Mouse (Mus musculus): ENCODE measurements around the gene Olfr16.

The Olfr16 gene

DNA sequence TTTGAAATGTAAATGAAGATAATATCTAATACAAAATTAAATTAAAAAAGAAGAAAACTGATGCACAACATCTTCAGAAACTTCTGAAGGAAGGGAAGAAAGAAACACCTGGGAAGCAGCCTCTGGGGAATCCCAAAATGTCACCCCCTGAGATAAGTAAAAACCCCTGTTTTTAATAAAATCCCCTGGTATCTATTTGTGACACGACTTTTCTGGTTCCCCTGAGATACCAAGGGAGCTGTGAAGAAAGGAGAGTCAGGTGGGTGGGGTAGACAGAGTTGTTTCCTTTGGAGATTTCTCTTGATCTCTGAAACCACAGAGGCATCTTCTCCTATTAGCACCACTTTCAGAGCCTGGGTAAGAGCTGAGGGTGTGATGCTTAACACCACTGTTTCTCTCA lies at the start of gene Olfr16:
TSS of gene Olfr16 (plus strand) at position 250 of the 400 bp plus-strand sequence.
- DNase-seq (ENCODE audit: low spot score) = no peak

DNA sequence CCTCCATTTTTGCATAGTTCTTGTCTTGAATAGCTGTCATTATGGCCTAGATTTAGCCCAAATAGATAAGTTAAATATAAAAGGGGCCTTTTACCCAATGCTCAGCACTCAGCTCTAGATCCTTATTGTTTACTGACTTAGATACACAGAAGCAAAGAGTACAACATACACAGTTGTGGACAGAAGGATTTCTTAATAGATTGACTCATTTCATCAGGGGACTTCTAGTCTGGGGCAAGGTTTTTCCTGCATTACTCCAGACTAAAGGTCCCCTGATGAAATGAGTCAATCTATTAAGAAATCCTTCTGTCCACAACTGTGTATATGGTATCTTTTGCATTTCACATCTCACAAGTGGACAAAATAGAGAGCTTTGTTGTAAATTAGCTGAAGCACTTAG lies 46.9 kb upstream of the Olfr16 start:
- DNase-seq (ENCODE audit: low spot score) = no peak

GRCm38 (mm10) chr1:172917115-172917514 lies 33.1 kb upstream of the Olfr16 start:
- DNase-seq (ENCODE audit: low spot score) = no peak

GRCm38 (mm10) chr1:172918450-172918849 lies 31.8 kb upstream of the Olfr16 start:
- DNase-seq (ENCODE audit: low spot score) = no peak

GRCm38 (mm10) chr1:172932197-172932596 lies 18.0 kb upstream of the Olfr16 start:
- DNase-seq (ENCODE audit: low spot score) = no peak

- no peak for DNase-seq (ENCODE audit: low spot score)
Measured at GRCm38 (mm10) chr1:172951171-172951720, 1.0 kb downstream of the Olfr16 start.

- DNase-seq (ENCODE audit: low spot score) = no peak
Measured at GRCm38 (mm10) chr1:172955376-172955775, 5.2 kb downstream of the Olfr16 start.

GRCm38 (mm10) chr1:172960452-172960851 lies 10.2 kb downstream of the Olfr16 start:
- no peak for DNase-seq (ENCODE audit: low spot score)

GRCm38 (mm10) chr1:172989794-172990634 lies 39.8 kb downstream of the Olfr16 start:
- DNase-seq (ENCODE audit: low spot score) = no peak

DNA sequence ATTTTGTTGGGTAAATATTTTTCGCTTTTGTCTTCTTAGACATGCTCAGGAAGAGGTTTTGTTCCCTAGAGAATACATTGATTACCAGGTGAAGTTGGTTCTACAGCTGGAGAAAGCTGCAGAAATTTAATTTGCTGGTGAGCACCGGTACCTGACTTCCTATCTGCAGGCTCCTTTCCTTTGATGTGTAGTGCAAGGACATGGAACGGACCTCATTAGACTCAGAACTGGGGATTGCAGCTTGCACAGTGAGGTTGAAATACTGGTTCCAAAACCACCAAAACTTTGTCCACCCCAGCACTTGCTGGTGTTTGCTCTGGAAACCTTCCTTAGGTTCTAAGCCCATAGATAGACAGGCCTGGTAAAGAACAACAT lies 40.4 kb downstream of the Olfr16 start:
- no peak for DNase-seq (ENCODE audit: low spot score)

Data from ovary, postnatal 36 days (tissue).